Mouse (Mus musculus): ENCODE measurements around the gene Tmcc3. TPM values are rescaled to one million over a fixed set of nuclear protein-coding genes. Genes with fewer than 3 reads are reported as not detected.

Gene Tmcc3
- polyA plus RNA-seq, 1 experiment = 6.2 TPM

- H3K27me3 ChIP-seq (ENCODE audit: control insufficient read depth, insufficient read depth, low read length) = no peaks in the 10 kb centered on the region
- H3K36me3 ChIP-seq (ENCODE audit: control insufficient read depth, insufficient read depth, low read length) = no peaks in the 10 kb centered on the region
- H3K27ac ChIP-seq (ENCODE audit: insufficient read depth, low read length) = peak overlapping the region; percentile 76
- TF ChIP-seq POLR2A (IDR thresholded peaks at IDR 0.05; ENCODE audit: low read depth, low read length) = no peak
- no peak for TF ChIP-seq CTCF (IDR thresholded peaks at IDR 0.05; ENCODE audit: extremely low read depth, insufficient read depth, insufficient read length, insufficient replicate concordance)
- peak; percentile 27 to 49 for DNase-seq (ENCODE audit: low read depth in 1 of 2, low spot score in 2 of 2)
- peaks cover 28% of the 10 kb centered on the region for H3K4me1 ChIP-seq (ENCODE audit: control insufficient read depth, insufficient read depth, insufficient read length)
- peak overlapping the region; percentile 51 for H3K4me3 ChIP-seq (ENCODE audit: extremely low read depth, insufficient read depth, insufficient read length)
- 12% methylated on average over 13 of the region's 13 CpGs for WGBS
These were observed 44.9 kb downstream of the Tmcc3 start for GRCm38 (mm10) chr10:94356504-94357169.

- no peaks in the 10 kb centered on the region for H3K27me3 ChIP-seq (ENCODE audit: control insufficient read depth, insufficient read depth, low read length)
- no peak for DNase-seq (ENCODE audit: low read depth in 1 of 2, low spot score in 2 of 2)
- H3K4me3 ChIP-seq (ENCODE audit: extremely low read depth, insufficient read depth, insufficient read length) = no peak overlapping the region
- H3K27ac ChIP-seq (ENCODE audit: insufficient read depth, low read length) = no peak overlapping the region
- no peak for TF ChIP-seq POLR2A (IDR thresholded peaks at IDR 0.05; ENCODE audit: low read depth, low read length)
- no peak for TF ChIP-seq CTCF (IDR thresholded peaks at IDR 0.05; ENCODE audit: extremely low read depth, insufficient read depth, insufficient read length, insufficient replicate concordance)
- H3K4me1 ChIP-seq (ENCODE audit: control insufficient read depth, insufficient read depth, insufficient read length) = peaks cover 16% of the 10 kb centered on the region
- H3K36me3 ChIP-seq (ENCODE audit: control insufficient read depth, insufficient read depth, low read length) = peaks cover 1% of the 10 kb centered on the region; the same call in 1 of the 2 replicates
- WGBS = 63% methylated on average over 1 of the region's 1 CpGs
These were observed 48.9 kb downstream of the Tmcc3 start for GRCm38 (mm10) chr10:94360664-94361063.

- H3K27me3 ChIP-seq (ENCODE audit: control insufficient read depth, insufficient read depth, low read length) = no peaks in the 10 kb centered on the region
- no peaks in the 10 kb centered on the region for H3K4me1 ChIP-seq (ENCODE audit: control insufficient read depth, insufficient read depth, insufficient read length)
- H3K27ac ChIP-seq (ENCODE audit: insufficient read depth, low read length) = no peak overlapping the region
- no peaks in the 10 kb centered on the region for H3K36me3 ChIP-seq (ENCODE audit: control insufficient read depth, insufficient read depth, low read length)
- TF ChIP-seq CTCF (IDR thresholded peaks at IDR 0.05; ENCODE audit: extremely low read depth, insufficient read depth, insufficient read length, insufficient replicate concordance) (no peak), POLR2A (IDR thresholded peaks at IDR 0.05; ENCODE audit: low read depth, low read length) (no peak)
- no peak overlapping the region for H3K4me3 ChIP-seq (ENCODE audit: extremely low read depth, insufficient read depth, insufficient read length)
- no peak for DNase-seq (ENCODE audit: low read depth in 1 of 2, low spot score in 2 of 2)
- WGBS = 73% methylated on average over 2 of the region's 2 CpGs
These were observed 59.5 kb downstream of the Tmcc3 start for GRCm38 (mm10) chr10:94371293-94371692.

GRCm38 (mm10) chr10:94376941-94377340, 65.2 kb downstream of the Tmcc3 start:
- peaks cover 5% of the 10 kb centered on the region; the same call in 1 of the 2 replicates for H3K4me1 ChIP-seq (ENCODE audit: control insufficient read depth, insufficient read depth, insufficient read length)
- 71% methylated on average over 4 of the region's 4 CpGs for WGBS
- TF ChIP-seq POLR2A (IDR thresholded peaks at IDR 0.05; ENCODE audit: low read depth, low read length) = no peak
- TF ChIP-seq CTCF (IDR thresholded peaks at IDR 0.05; ENCODE audit: extremely low read depth, insufficient read depth, insufficient read length, insufficient replicate concordance) = no peak
- H3K27ac ChIP-seq (ENCODE audit: insufficient read depth, low read length) = no peak overlapping the region
- no peaks in the 10 kb centered on the region for H3K27me3 ChIP-seq (ENCODE audit: control insufficient read depth, insufficient read depth, low read length)
- H3K4me3 ChIP-seq (ENCODE audit: extremely low read depth, insufficient read depth, insufficient read length) = no peak overlapping the region
- H3K36me3 ChIP-seq (ENCODE audit: control insufficient read depth, insufficient read depth, low read length) = no peaks in the 10 kb centered on the region
- no peak for DNase-seq (ENCODE audit: low read depth in 1 of 2, low spot score in 2 of 2)

- WGBS = 27% methylated on average over 10 of the region's 10 CpGs
- Histone ChIP-seq H3K27ac (ENCODE audit: insufficient read depth, low read length) (peak overlapping the region; percentile 39; the same call in 1 of the 2 replicates), H3K4me1 (ENCODE audit: control insufficient read depth, insufficient read depth, insufficient read length) (peaks cover 5% of the 10 kb centered on the region; the same call in 1 of the 2 replicates), H3K27me3 (ENCODE audit: control insufficient read depth, insufficient read depth, low read length) (no peaks in the 10 kb centered on the region), H3K4me3 (ENCODE audit: extremely low read depth, insufficient read depth, insufficient read length) (peak overlapping the region; percentile 29), H3K36me3 (ENCODE audit: control insufficient read depth, insufficient read depth, low read length) (no peaks in the 10 kb centered on the region)
- no peak for DNase-seq (ENCODE audit: low read depth in 1 of 2, low spot score in 2 of 2)
- no peak for TF ChIP-seq CTCF (IDR thresholded peaks at IDR 0.05; ENCODE audit: extremely low read depth, insufficient read depth, insufficient read length, insufficient replicate concordance)
- TF ChIP-seq POLR2A (IDR thresholded peaks at IDR 0.05; ENCODE audit: low read depth, low read length) = no peak
These were observed 66.1 kb downstream of the Tmcc3 start for GRCm38 (mm10) chr10:94377844-94378243.

- Histone ChIP-seq H3K36me3 (ENCODE audit: control insufficient read depth, insufficient read depth, low read length) (no peaks in the 10 kb centered on the region), H3K27ac (ENCODE audit: insufficient read depth, low read length) (peak overlapping the region; percentile 39; the same call in 1 of the 2 replicates), H3K4me3 (ENCODE audit: extremely low read depth, insufficient read depth, insufficient read length) (peak overlapping the region; percentile 29), H3K27me3 (ENCODE audit: control insufficient read depth, insufficient read depth, low read length) (no peaks in the 10 kb centered on the region), H3K4me1 (ENCODE audit: control insufficient read depth, insufficient read depth, insufficient read length) (peaks cover 5% of the 10 kb centered on the region; the same call in 1 of the 2 replicates)
- TF ChIP-seq POLR2A (IDR thresholded peaks at IDR 0.05; ENCODE audit: low read depth, low read length) = no peak
- 7% methylated on average over 13 of the region's 13 CpGs for WGBS
- peak; percentile 62 to 75 for DNase-seq (ENCODE audit: low read depth in 1 of 2, low spot score in 2 of 2)
These were observed 66.6 kb downstream of the Tmcc3 start for GRCm38 (mm10) chr10:94378383-94378782.

- H3K27me3 ChIP-seq (ENCODE audit: control insufficient read depth, insufficient read depth, low read length) = no peaks in the 10 kb centered on the region
- H3K36me3 ChIP-seq (ENCODE audit: control insufficient read depth, insufficient read depth, low read length) = no peaks in the 10 kb centered on the region
- peaks cover 5% of the 10 kb centered on the region; the same call in 1 of the 2 replicates for H3K4me1 ChIP-seq (ENCODE audit: control insufficient read depth, insufficient read depth, insufficient read length)
- WGBS = 97% methylated on average over 2 of the region's 2 CpGs
- no peak overlapping the region for H3K27ac ChIP-seq (ENCODE audit: insufficient read depth, low read length)
- DNase-seq (ENCODE audit: low read depth in 1 of 2, low spot score in 2 of 2) = no peak
- H3K4me3 ChIP-seq (ENCODE audit: extremely low read depth, insufficient read depth, insufficient read length) = no peak overlapping the region
- TF ChIP-seq CTCF (IDR thresholded peaks at IDR 0.05; ENCODE audit: extremely low read depth, insufficient read depth, insufficient read length, insufficient replicate concordance) = no peak
- TF ChIP-seq POLR2A (IDR thresholded peaks at IDR 0.05; ENCODE audit: low read depth, low read length) = no peak
These were observed 68.3 kb downstream of the Tmcc3 start for GRCm38 (mm10) chr10:94380082-94380481.
